Mouse (Mus musculus) lung, postnatal 25 days (tissue): ENCODE measurements around the gene Nectin3.

Experiments
- DNase-seq: peaks from one replicate; pipeline ENCODE4 v3.0.0; 2022; ENCODE audit warnings: low spot score

Gene Nectin3

GRCm38 (mm10) chr16:46498421-46498789 lies at the start of gene Nectin3:
Gene Nectin3 (minus strand): TSS chr16:46498525.
- no peak for DNase-seq

- DNase-seq = no peak
Measured at GRCm38 (mm10) chr16:46538092-46538491, 39.8 kb upstream of the Nectin3 start.

GRCm38 (mm10) chr16:46532465-46533254 lies 34.3 kb upstream of the Nectin3 start:
- DNase-seq = no peak

- DNase-seq = no peak
Measured at GRCm38 (mm10) chr16:46531023-46531422, 32.7 kb upstream of the Nectin3 start.

- DNase-seq = no peak
Measured at GRCm38 (mm10) chr16:46520885-46521417, 22.6 kb upstream of the Nectin3 start.

- no peak for DNase-seq
Measured at GRCm38 (mm10) chr16:46519606-46520005, 21.3 kb upstream of the Nectin3 start.

GRCm38 (mm10) chr16:46507944-46508333 lies 9.6 kb upstream of the Nectin3 start:
- peak; percentile 81 for DNase-seq

- no peak for DNase-seq
Measured at GRCm38 (mm10) chr16:46507260-46507943, 9.1 kb upstream of the Nectin3 start.

- DNase-seq = no peak
Measured at GRCm38 (mm10) chr16:46504006-46504405, 5.7 kb upstream of the Nectin3 start.

GRCm38 (mm10) chr16:46502311-46502710 lies 4.0 kb upstream of the Nectin3 start:
- peak; percentile 35 for DNase-seq

- no peak for DNase-seq
Measured at GRCm38 (mm10) chr16:46500759-46501158, 2.4 kb upstream of the Nectin3 start.

- DNase-seq = no peak
Measured at GRCm38 (mm10) chr16:46497686-46498420, 472 bp downstream of the Nectin3 start.

- DNase-seq = peak; percentile 94
Measured at GRCm38 (mm10) chr16:46496889-46497685, 1.2 kb downstream of the Nectin3 start.

- peak; percentile 55 for DNase-seq
Measured at GRCm38 (mm10) chr16:46496031-46496868, 2.1 kb downstream of the Nectin3 start.

- no peak for DNase-seq
Measured at GRCm38 (mm10) chr16:46495201-46495600, 3.1 kb downstream of the Nectin3 start.

- peak; percentile 69 for DNase-seq
Measured at GRCm38 (mm10) chr16:46487436-46488097, 10.8 kb downstream of the Nectin3 start.

GRCm38 (mm10) chr16:46477336-46477735 lies 21.0 kb downstream of the Nectin3 start:
- peak; percentile 26 for DNase-seq

- DNase-seq = no peak
Measured at GRCm38 (mm10) chr16:46451421-46451820, 46.9 kb downstream of the Nectin3 start.

GRCm38 (mm10) chr16:46449013-46449412 lies 49.3 kb downstream of the Nectin3 start:
- no peak for DNase-seq

- no peak for DNase-seq
Measured at GRCm38 (mm10) chr16:46431317-46431716, 67.0 kb downstream of the Nectin3 start.
